Mouse (Mus musculus) MEL (cell line): Measurements from ENCODE around the gene Jmjd8.

Experiments
- BHLHE40 ChIP-seq: IDR thresholded peaks from 2 replicates; pipeline ENCODE4 v1.6.1; 2012; ENCODE audit warnings: low read depth, mild to moderate bottlenecking, inconsistent platforms, low read length, improper control_type of control experiment, borderline replicate concordance
- CTCF ChIP-seq, 3 experiments: IDR thresholded peaks in 2 of 3; conservative IDR thresholded peaks in 1 of 3; 2 replicates each; pipeline ENCODE4 v1.5.1; 2011 to 2012; ENCODE audit warnings: low read length in 3 of 3, low read depth in 2 of 3, mild to moderate bottlenecking in 2 of 3, improper control_type of control experiment in 1 of 3, inconsistent platforms in 1 of 3, mixed read lengths in 1 of 3, moderate library complexity in 1 of 3; ENCODE audit not compliant: control insufficient read depth in 1 of 3, insufficient read depth in 1 of 3, poor library complexity in 1 of 3, severe bottlenecking in 1 of 3
- ELF1 ChIP-seq: IDR thresholded peaks from 2 replicates; pipeline ENCODE4 v1.6.1; 2014; ENCODE audit warnings: low read depth, mild to moderate bottlenecking, inconsistent platforms, low read length, improper control_type of control experiment, moderate library complexity
- GATA1 ChIP-seq: IDR thresholded peaks from 2 replicates; pipeline ENCODE4 v1.6.1; 2011; ENCODE audit warnings: low read depth, low read length, improper control_type of control experiment
- MAX ChIP-seq: IDR thresholded peaks from 2 replicates; pipeline ENCODE4 v1.6.1; 2011; ENCODE audit warnings: low read length, improper control_type of control experiment
- NRF1 ChIP-seq: IDR thresholded peaks from 2 replicates; pipeline ENCODE4 v1.6.1; 2014; ENCODE audit warnings: low read depth, mild to moderate bottlenecking, inconsistent platforms, low read length, improper control_type of control experiment, moderate library complexity; ENCODE audit not compliant: poor library complexity, insufficient read depth, severe bottlenecking
- POLR2A ChIP-seq, 2 experiments: IDR thresholded peaks; 2 replicates each; pipeline ENCODE4 v1.6.1; 2011 to 2012; ENCODE audit warnings: low read length in 2 of 2, mild to moderate bottlenecking in 2 of 2, control low read depth in 1 of 2, improper control_type of control experiment in 1 of 2, low read depth in 1 of 2, moderate library complexity in 1 of 2; ENCODE audit not compliant: control insufficient read depth in 1 of 2, insufficient read depth in 1 of 2, poor library complexity in 1 of 2
- RCOR1 ChIP-seq: IDR thresholded peaks from 2 replicates; pipeline ENCODE4 v1.6.1; 2012; ENCODE audit warnings: low read depth, mild to moderate bottlenecking, inconsistent platforms, low read length, improper control_type of control experiment
- SMC3 ChIP-seq: IDR thresholded peaks from 2 replicates; pipeline ENCODE4 v1.6.1; 2011; ENCODE audit warnings: low read depth, low read length, improper control_type of control experiment
- USF2 ChIP-seq, 2 experiments: IDR thresholded peaks; 2 replicates each; pipeline ENCODE4 v1.6.1; 2011 to 2012; ENCODE audit warnings: improper control_type of control experiment in 2 of 2, low read length in 2 of 2, borderline replicate concordance in 1 of 2, inconsistent platforms in 1 of 2, low read depth in 1 of 2, mild to moderate bottlenecking in 1 of 2; ENCODE audit not compliant: insufficient read depth in 1 of 2
- ZC3H11A ChIP-seq: IDR thresholded peaks from 2 replicates; pipeline ENCODE4 v1.6.1; 2012; ENCODE audit warnings: low read depth, mild to moderate bottlenecking, inconsistent platforms, low read length, improper control_type of control experiment
- ZKSCAN1 ChIP-seq: IDR thresholded peaks from 2 replicates; pipeline ENCODE4 v1.6.1; 2012; ENCODE audit warnings: low read depth, mild to moderate bottlenecking, inconsistent platforms, low read length, improper control_type of control experiment, moderate library complexity
- ZMIZ1 ChIP-seq: IDR thresholded peaks from 2 replicates; pipeline ENCODE4 v1.6.1; 2012; ENCODE audit warnings: low read depth, mild to moderate bottlenecking, inconsistent platforms, low read length, improper control_type of control experiment, moderate library complexity
- ZNF384 ChIP-seq: IDR thresholded peaks from 2 replicates; pipeline ENCODE4 v1.6.1; 2012; ENCODE audit warnings: low read depth, mild to moderate bottlenecking, inconsistent platforms, low read length, improper control_type of control experiment

DNA sequence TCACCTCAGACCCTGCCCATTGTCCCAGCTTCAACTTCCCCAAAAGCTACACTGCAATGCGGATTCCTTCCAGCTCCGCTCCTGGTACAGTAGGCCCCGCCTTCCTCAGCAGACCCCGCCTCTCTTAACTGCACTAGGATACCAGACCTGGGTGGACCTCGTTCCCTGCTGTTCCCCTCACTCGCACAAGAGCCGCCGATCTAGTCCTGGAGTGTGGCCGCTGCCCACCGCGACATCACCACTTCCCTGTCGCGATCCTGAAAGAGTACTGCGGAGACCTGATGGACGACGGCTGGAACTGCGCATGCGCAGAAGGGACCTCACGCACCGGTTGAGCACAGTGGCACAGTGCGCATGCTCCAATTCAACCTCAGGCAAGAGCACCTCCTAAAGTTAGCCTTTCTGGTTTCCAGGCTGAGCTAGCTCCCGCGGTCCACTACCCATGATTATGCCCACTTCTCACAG, 43.4 kb upstream of the Jmjd8 start, which contains the start of gene Haghl:
- TF ChIP-seq USF2 (IDR thresholded peaks at IDR 0.05; ENCODE audit: borderline replicate concordance in 1 of 2, insufficient read depth in 1 of 2, low read depth in 1 of 2, low read length in 2 of 2) (no peak), BHLHE40 (no peak), MAX (peak; percentile 41; the same call in 1 of the 2 replicates), GATA1 (no peak), CTCF (IDR thresholded peaks at IDR 0.05 in 2 of 3, conservative IDR thresholded peaks at IDR 0.05 in 1 of 3; ENCODE audit: control insufficient read depth in 1 of 3, insufficient read depth in 1 of 3, low read depth in 2 of 3, low read length in 3 of 3, poor library complexity in 1 of 3, severe bottlenecking in 1 of 3) (no peak), ZKSCAN1 (no peak), ELF1 (no peak), ZNF384 (no peak), POLR2A (IDR thresholded peaks at IDR 0.05; ENCODE audit: control insufficient read depth in 1 of 2, insufficient read depth in 1 of 2, low read depth in 1 of 2, low read length in 2 of 2, poor library complexity in 1 of 2) (peak; percentile 50 to 86; a peak in 3 of 4 replicates), ZMIZ1 (peak; percentile 67; the same call in 1 of the 2 replicates), RCOR1 (no peak), ZC3H11A (no peak), SMC3 (no peak), NRF1 (peak; percentile 96)
